ENCODE assay signal across 9 mouse cellular contexts in genomic region chr11:74611437-74611836, GRCm38 (mm10). TPM values are rescaled to one million over a fixed set of nuclear protein-coding genes. Genes with fewer than 3 reads are reported as not detected.
DNase-seq lines count a peak whose midpoint lies in the region; ATAC-seq and TF ChIP-seq lines count a peak whose summit lies in the region.
"Had no signal": no experiment of that assay in that cellular context is flagged by ENCODE, and none has a peak within 500 bp of the region (broad histone marks: within the 10 kb centered on the region; RNA-seq: fewer than 3 reads in every experiment).

No protein-coding gene starts in this region.

- peak overlapping the region; percentile 66 for H3K4me3 ChIP-seq in heart, embryonic 10.5 days
- H3K4me3 ChIP-seq in liver, embryonic 11.5 days (ENCODE audit: low read depth, low read length) = no peak overlapping the region
- H3K4me3 ChIP-seq in liver, postnatal 0 days (ENCODE audit: low read depth, low read length) = peak overlapping the region; percentile 42; the same call in 1 of the 2 replicates

- H3K27ac ChIP-seq in heart, embryonic 10.5 days = no peak overlapping the region
- H3K27ac ChIP-seq in liver, embryonic 11.5 days (ENCODE audit: low read depth, low read length) = no peak overlapping the region
- H3K27ac ChIP-seq in liver, postnatal 0 days (ENCODE audit: low read depth) = no peak overlapping the region
- H3K27ac ChIP-seq: gastrocnemius, adult 2 months had no signal

- peaks cover 16% of the 10 kb centered on the region for H3K4me1 ChIP-seq in heart, embryonic 10.5 days
- H3K4me1 ChIP-seq in liver, embryonic 11.5 days (replicated peaks; ENCODE audit: control insufficient read depth, insufficient read depth, low read length) = no peaks in the 10 kb centered on the region; the same call in 1 of the 2 replicates
- peaks cover 10% of the 10 kb centered on the region for H3K4me1 ChIP-seq in liver, postnatal 0 days (ENCODE audit: insufficient read depth)

- H3K4me2 ChIP-seq in liver, embryonic 11.5 days = peak overlapping the region; percentile 69
- H3K4me2 ChIP-seq in liver, postnatal 0 days (ENCODE audit: low read depth, low read length) = peak overlapping the region; percentile 67

- no peak for TF ChIP-seq CTCF in liver, postnatal 0 days (IDR thresholded peaks at IDR 0.05; ENCODE audit: low read depth)

- no peaks in the 10 kb centered on the region for H3K36me3 ChIP-seq in heart, embryonic 10.5 days
- H3K36me3 ChIP-seq in liver, embryonic 11.5 days (ENCODE audit: control insufficient read depth, insufficient read depth, low read length) = no peaks in the 10 kb centered on the region
- H3K36me3 ChIP-seq in liver, postnatal 0 days (replicated peaks; ENCODE audit: insufficient read depth, low read length) = no peaks in the 10 kb centered on the region

- no peak for ATAC-seq in liver, embryonic 11.5 days (replicated peaks; ENCODE audit: low FRiP score)
- no peak for ATAC-seq in liver, postnatal 0 days
- no peak for ATAC-seq in erythroid progenitor cell, adult 5-6 weeks (replicated peaks; ENCODE audit: low FRiP score, poor library complexity, severe bottlenecking)

- intact Hi-C loops in heart, postnatal 25 days (cut with DNase I) = no loop called here

- DNase-seq in heart, embryonic 10.5 days (ENCODE audit: low spot score) = no peak
- DNase-seq in heart, postnatal 25 days (ENCODE audit: low spot score) = no peak
- DNase-seq in liver, embryonic 11.5 days (ENCODE audit: low spot score) = no peak
- DNase-seq in liver (no peak), ZHBTc4 (ENCODE audit: low read depth, low spot score) (peak; percentile 36)
- no peak for DNase-seq in liver, postnatal 0 days
- no peak for DNase-seq in embryo, embryonic 11 days

- H3K27me3 ChIP-seq in heart, embryonic 10.5 days (ENCODE audit: insufficient read depth, poor library complexity, severe bottlenecking) = peaks cover 82% of the 10 kb centered on the region
- H3K27me3 ChIP-seq in liver, embryonic 11.5 days (replicated peaks; ENCODE audit: control insufficient read depth, insufficient read depth, low read length) = peaks cover 54% of the 10 kb centered on the region
- peaks cover 43% of the 10 kb centered on the region for H3K27me3 ChIP-seq in liver, postnatal 0 days (ENCODE audit: insufficient read depth, low read length)

- H3K9ac ChIP-seq in liver, embryonic 11.5 days (ENCODE audit: low read depth, low read length) = no peak overlapping the region
- no peak overlapping the region for H3K9ac ChIP-seq in liver, postnatal 0 days (replicated peaks)

- WGBS in heart, embryonic 10.5 days = 15% methylated on average over 7 of the region's 7 CpGs
- 20% methylated on average over 7 of the region's 7 CpGs for WGBS in liver, embryonic 11.5 days
- WGBS in liver, postnatal 0 days (ENCODE audit: insufficient replicate concordance) = 13% methylated on average over 7 of the region's 7 CpGs

- H3K9me3 ChIP-seq in heart, embryonic 10.5 days = no peaks in the 10 kb centered on the region
- H3K9me3 ChIP-seq in liver, embryonic 11.5 days (ENCODE audit: control insufficient read depth, low read length) = no peaks in the 10 kb centered on the region
- H3K9me3 ChIP-seq in liver, postnatal 0 days (ENCODE audit: low read length) = no peaks in the 10 kb centered on the region

- no peak for TF ChIP-seq EP300 in liver, postnatal 0 days (IDR thresholded peaks at IDR 0.05; ENCODE audit: low read depth)

RNA-seq across cellular contexts. Expression of gene Rap1gap2, which starts 0.7 kb away (rescaled TPM):
- 5.2 and 7.0 TPM in 2 replicates for polyA plus RNA-seq in heart, embryonic 10.5 days (2016; fragmentation: Nextera tagmentation; extraction: Ambion mirVana)
- total RNA-seq in heart, postnatal 25 days (2021) = 10 to 100 TPM; 85.8 to 86.8 TPM
- polyA plus RNA-seq in liver, embryonic 11.5 days (2014; fragmentation: Nextera tagmentation; extraction: Ambion mirVana) = 2.1 TPM in 2 replicates
- polyA plus RNA-seq in liver, postnatal 0 days (2015; fragmentation: Nextera tagmentation; extraction: Ambion mirVana) = 0.75 and 0.84 TPM in 2 replicates
- total RNA-seq in erythroid progenitor cell, adult 5-6 weeks (2015; ENCODE audit: low replicate concordance) = 1.3 and 3.6 TPM in 2 replicates
- total RNA-seq in erythroid progenitor cell, adult 5-6 weeks (2017; ENCODE audit: low replicate concordance) = 1.2 and 3.0 TPM in 2 replicates

RNA-seq across cellular contexts. Expression of gene Ccdc92b, which starts 8.0 kb away (rescaled TPM):
- 1.6 and 1.7 TPM in 2 replicates for polyA plus RNA-seq in heart, embryonic 10.5 days (2016; fragmentation: Nextera tagmentation; extraction: Ambion mirVana)
- under 1 TPM; 0.47 to 0.59 TPM for total RNA-seq in heart, postnatal 25 days (2021)
- 5.3 and 5.5 TPM in 2 replicates for polyA plus RNA-seq in liver, embryonic 11.5 days (2014; fragmentation: Nextera tagmentation; extraction: Ambion mirVana)
- polyA plus RNA-seq in liver, postnatal 0 days (2015; fragmentation: Nextera tagmentation; extraction: Ambion mirVana) = 2.2 and 2.6 TPM in 2 replicates
- total RNA-seq in erythroid progenitor cell, adult 5-6 weeks (2015; ENCODE audit: low replicate concordance) = 11.9 and 21.0 TPM in 2 replicates
- total RNA-seq in erythroid progenitor cell, adult 5-6 weeks (2017; ENCODE audit: low replicate concordance) = 9.5 and 14.0 TPM in 2 replicates

RNA-seq across cellular contexts. Expression of gene Cluh, which starts 37.9 kb away (rescaled TPM):
- 50.2 and 68.6 TPM in 2 replicates for polyA plus RNA-seq in heart, embryonic 10.5 days (2016; fragmentation: Nextera tagmentation; extraction: Ambion mirVana)
- total RNA-seq in heart, postnatal 25 days (2021) = 100 to 1,000 TPM; 208 to 227 TPM
- 60.9 and 61.4 TPM in 2 replicates for polyA plus RNA-seq in liver, embryonic 11.5 days (2014; fragmentation: Nextera tagmentation; extraction: Ambion mirVana)
- polyA plus RNA-seq in liver, postnatal 0 days (2015; fragmentation: Nextera tagmentation; extraction: Ambion mirVana) = 31.2 and 35.6 TPM in 2 replicates
- 4.7 and 5.4 TPM in 2 replicates for total RNA-seq in erythroid progenitor cell, adult 5-6 weeks (2015; ENCODE audit: low replicate concordance)
- total RNA-seq in erythroid progenitor cell, adult 5-6 weeks (2017; ENCODE audit: low replicate concordance) = 5.3 and 5.6 TPM in 2 replicates
